Mouse (Mus musculus) lung, embryonic 14.5 days (tissue): ENCODE results near the gene Ccdc28b. TPM values are rescaled to one million over a fixed set of nuclear protein-coding genes. Genes with fewer than 3 reads are reported as not detected.

ENCODE experiments used
- ATAC-seq: fragments of 200-750 bp; cut with Nextera tagmentation; 2 replicates; pipeline ENCODE4 v1.8.0; 2017; ENCODE audit warnings: mild to moderate bottlenecking, moderate TSS enrichment, moderate library complexity; ENCODE audit not compliant: insufficient read depth
- DNase-seq: peaks from one replicate; pipeline ENCODE4 v3.0.0-alpha.2; 2015
- H3K27ac ChIP-seq: fragments of 300-500 bp; sonication (generic); 2 replicates; pipeline ENCODE4 v1.5.1; 2014; ENCODE audit warnings: low read depth, mild to moderate bottlenecking, moderate library complexity
- H3K27me3 ChIP-seq: fragments of 300-500 bp; sonication (generic); 2 replicates; pipeline ENCODE4 v1.6.1; 2014; ENCODE audit warnings: low read length, control low read depth; ENCODE audit not compliant: insufficient read depth
- H3K36me3 ChIP-seq: fragments of 300-500 bp; sonication (generic); 2 replicates; pipeline ENCODE4 v1.6.1; 2014; ENCODE audit warnings: control low read depth; ENCODE audit not compliant: insufficient read depth
- H3K4me1 ChIP-seq: fragments of 300-500 bp; sonication (generic); 2 replicates; pipeline ENCODE4 v1.6.1; 2014; ENCODE audit warnings: antibody characterized with exemption, control low read depth; ENCODE audit not compliant: insufficient read depth
- H3K4me2 ChIP-seq: fragments of 300-500 bp; sonication (generic); 2 replicates; pipeline ENCODE4 v1.6.1; 2014; ENCODE audit warnings: mild to moderate bottlenecking
- H3K4me3 ChIP-seq: fragments of 300-500 bp; sonication (generic); 2 replicates; pipeline ENCODE4 v1.5.1; 2014; ENCODE audit warnings: low read depth, low read length
- H3K9ac ChIP-seq: fragments of 300-500 bp; sonication (generic); 2 replicates; pipeline ENCODE4 v1.6.1; 2014
- H3K9me3 ChIP-seq: fragments of 300-500 bp; sonication (generic); 2 replicates; pipeline ENCODE4 v1.6.1; 2016; ENCODE audit warnings: low read depth, low read length, control low read depth
- CTCF ChIP-seq: IDR thresholded peaks from 2 replicates; pipeline ENCODE4 v1.5.1; 2016; ENCODE audit warnings: antibody characterized with exemption, low read depth
- WGBS: fragments of 180-500 bp; shearing (Covaris S2); extraction: QIAGEN DNeasy Blood & Tissue Kit; methylation state at CpG from one replicate; pipeline ENCODE4 v1.1.7; 2014; 5-methylcytosine and 5-hydroxymethylcytosine counted together
- polyA plus RNA-seq: library from polyadenylated mRNA; unstranded; fragments of >200 nt; fragmentation: Nextera tagmentation; extraction: Ambion mirVana; gene quantifications from 2 replicates; pipeline ENCODE4 v1.2.1, GENCODE M21; 2014

Gene Ccdc28b
- polyA plus RNA-seq, 1 experiment from 2014 or later, result 46.3 TPM

- peak within 1 kb of the TSS; percentile 82 for H3K27ac ChIP-seq
- peak within 1 kb of the TSS; percentile 82 for H3K9ac ChIP-seq
- peak; percentile 97 for DNase-seq
- no peaks in the 10 kb centered on the region for H3K9me3 ChIP-seq
- H3K4me2 ChIP-seq, result peak within 1 kb of the TSS; percentile 87
- peak; percentile 92 for ATAC-seq
- peak within 1 kb of the TSS; percentile 74 for H3K4me3 ChIP-seq
- peak; percentile 53 for TF ChIP-seq CTCF
- 3% methylated on average over 43 of the region's 44 CpGs for WGBS
- H3K27me3 ChIP-seq, result no peaks in the 10 kb centered on the region
- H3K4me1 ChIP-seq, result peaks cover 12% of the 10 kb centered on the region; the same call in 1 of the 2 replicates
- peaks cover 17% of the 10 kb centered on the region for H3K36me3 ChIP-seq
These were observed 4.7 kb downstream of the Ccdc28b start, which contains the start of gene Iqcc for GRCm38 (mm10) chr4:129618786-129619691. Iqcc (minus strand) TSS chr4:129619099.

- H3K36me3 ChIP-seq, result peaks cover 17% of the 10 kb centered on the region
- peaks cover 10% of the 10 kb centered on the region; the same call in 1 of the 2 replicates for H3K4me1 ChIP-seq
- 0 out of 2 replicates have a peak overlapping the region, but pooled peaks have one; percentile 82 for H3K27ac ChIP-seq
- H3K9ac ChIP-seq, result peak overlapping the region; percentile 82
- no peaks in the 10 kb centered on the region for H3K9me3 ChIP-seq
- H3K4me3 ChIP-seq, result peak overlapping the region; percentile 74
- no peaks in the 10 kb centered on the region for H3K27me3 ChIP-seq
- 95% methylated on average over 5 of the region's 5 CpGs for WGBS
- H3K4me2 ChIP-seq, result peak overlapping the region; percentile 87
- TF ChIP-seq CTCF, result no peak
- DNase-seq (no peak), ATAC-seq (no peak)
These were observed 5.7 kb downstream of the Ccdc28b start for GRCm38 (mm10) chr4:129618031-129618430.

GRCm38 (mm10) chr4:129617121-129617641 lies 6.6 kb downstream of the Ccdc28b start:
- Histone ChIP-seq H3K4me1 (0 out of 2 replicates have a peak, but pooled peaks cover 5% of the 10 kb centered on the region), H3K27ac (no peak overlapping the region), H3K9ac (no peak overlapping the region), H3K36me3 (peaks cover 17% of the 10 kb centered on the region), H3K27me3 (no peaks in the 10 kb centered on the region), H3K4me3 (no peak overlapping the region), H3K4me2 (no peak overlapping the region), H3K9me3 (no peaks in the 10 kb centered on the region)
- DNase-seq (no peak), ATAC-seq (no peak)
- WGBS, result 92% methylated on average over 7 of the region's 7 CpGs
- no peak for TF ChIP-seq CTCF

GRCm38 (mm10) chr4:129616631-129617030 lies 7.1 kb downstream of the Ccdc28b start:
- no peak overlapping the region for H3K27ac ChIP-seq
- H3K27me3 ChIP-seq, result no peaks in the 10 kb centered on the region
- TF ChIP-seq CTCF, result no peak
- no peaks in the 10 kb centered on the region for H3K9me3 ChIP-seq
- 0 out of 2 replicates have a peak, but pooled peaks cover 5% of the 10 kb centered on the region for H3K4me1 ChIP-seq
- no peak overlapping the region for H3K4me3 ChIP-seq
- peaks cover 17% of the 10 kb centered on the region for H3K36me3 ChIP-seq
- ATAC-seq, result no peak
- H3K9ac ChIP-seq, result no peak overlapping the region
- WGBS, result 90% methylated on average over 3 of the region's 3 CpGs
- DNase-seq, result no peak
- no peak overlapping the region for H3K4me2 ChIP-seq

GRCm38 (mm10) chr4:129615801-129616290 lies 7.9 kb downstream of the Ccdc28b start:
- no peak overlapping the region for H3K4me2 ChIP-seq
- no peak for DNase-seq
- no peak overlapping the region for H3K9ac ChIP-seq
- H3K27ac ChIP-seq, result no peak overlapping the region
- H3K27me3 ChIP-seq, result no peaks in the 10 kb centered on the region
- H3K36me3 ChIP-seq, result peaks cover 17% of the 10 kb centered on the region
- no peaks in the 10 kb centered on the region for H3K9me3 ChIP-seq
- no peak overlapping the region for H3K4me3 ChIP-seq
- no peak for ATAC-seq
- TF ChIP-seq CTCF, result no peak
- 89% methylated on average over 9 of the region's 9 CpGs for WGBS
- H3K4me1 ChIP-seq, result 0 out of 2 replicates have a peak, but pooled peaks cover 5% of the 10 kb centered on the region

- Histone ChIP-seq H3K27me3 (no peaks in the 10 kb centered on the region), H3K9ac (no peak within 1 kb of the TSS), H3K9me3 (no peaks in the 10 kb centered on the region), H3K36me3 (peaks cover 23% of the 10 kb centered on the region), H3K27ac (no peak within 1 kb of the TSS), H3K4me2 (no peak within 1 kb of the TSS), H3K4me3 (no peak within 1 kb of the TSS), H3K4me1 (0 out of 2 replicates have a peak, but pooled peaks cover 5% of the 10 kb centered on the region)
- TF ChIP-seq CTCF, result no peak
- DNase-seq (peak; percentile 21), ATAC-seq (no peak)
- 73% methylated on average over 6 of the region's 6 CpGs for WGBS
These were observed 9.7 kb downstream of the Ccdc28b start, which contains the start of gene Dcdc2b for GRCm38 (mm10) chr4:129614093-129614492. Dcdc2b (minus strand) TSS chr4:129614257.

GRCm38 (mm10) chr4:129610472-129610871 lies 13.3 kb downstream of the Ccdc28b start:
- H3K4me1 ChIP-seq, result no peaks in the 10 kb centered on the region
- WGBS, result 50% methylated on average over 4 of the region's 4 CpGs
- peaks cover 33% of the 10 kb centered on the region for H3K36me3 ChIP-seq
- H3K4me3 ChIP-seq, result no peak overlapping the region
- no peak; the same call in 1 of the 2 replicates for ATAC-seq
- H3K4me2 ChIP-seq, result no peak overlapping the region
- DNase-seq, result no peak
- no peak overlapping the region for H3K9ac ChIP-seq
- H3K27ac ChIP-seq, result no peak overlapping the region
- no peaks in the 10 kb centered on the region for H3K9me3 ChIP-seq
- no peak for TF ChIP-seq CTCF
- no peaks in the 10 kb centered on the region for H3K27me3 ChIP-seq
